Mouse (Mus musculus): ENCODE data around the gene 4930550C14Rik. TPM values are rescaled to one million over a fixed set of nuclear protein-coding genes. Genes with fewer than 3 reads are reported as not detected.

4930550C14Rik gene
- total RNA-seq, 1 experiment from 2014 or later, result 2.5 TPM

Other genes starting within 250 kb of the 4930550C14Rik start
- 67.9 and 74.0 TPM in 2 replicates for gene Ddx10, start 154.3 kb upstream of the 4930550C14Rik start, total RNA-seq (2017)
- 0.55 and 1.7 TPM in 2 replicates for gene Exph5, start 100.7 kb upstream of the 4930550C14Rik start, total RNA-seq (2017)
- gene Kdelc2, start 18.3 kb upstream of the 4930550C14Rik start, total RNA-seq (2017), result 14.1 and 18.0 TPM in 2 replicates
- 64.8 and 69.7 TPM in 2 replicates for gene Atm, start 134.4 kb downstream of the 4930550C14Rik start, total RNA-seq (2017)
- gene Npat, start 134.7 kb downstream of the 4930550C14Rik start, total RNA-seq (2017), result 27.8 and 37.9 TPM in 2 replicates
- 63.2 and 74.0 TPM in 2 replicates for gene Acat1, start 208.1 kb downstream of the 4930550C14Rik start, total RNA-seq (2017)